ENCODE assay signal across 8 mouse cellular contexts in genomic region chr7:126285293-126286211, GRCm38 (mm10). TPM values are rescaled to one million over a fixed set of nuclear protein-coding genes. Genes with fewer than 3 reads are reported as not detected.
DNase-seq lines count a peak whose midpoint lies in the region; ATAC-seq and TF ChIP-seq lines count a peak whose summit lies in the region.

No protein-coding gene starts in this region.

- H3K27me3 ChIP-seq in stomach, embryonic 16.5 days (ENCODE audit: control insufficient read depth, insufficient read depth, low read length), result no peaks in the 10 kb centered on the region

- peaks cover 43% of the 10 kb centered on the region for H3K4me1 ChIP-seq in bone marrow macrophage, adult 2 months (ENCODE audit: control insufficient read depth, insufficient read depth, low read length)
- peaks cover 17% of the 10 kb centered on the region for H3K4me1 ChIP-seq in stomach, embryonic 16.5 days (ENCODE audit: control insufficient read depth, insufficient read depth, low read length)

- peak overlapping the region; percentile 71 for H3K27ac ChIP-seq in bone marrow macrophage, adult 2 months (ENCODE audit: insufficient read depth, low read depth, low read length)
- peak overlapping the region; percentile 51 for H3K27ac ChIP-seq in macrophage
- H3K27ac ChIP-seq in stomach, embryonic 16.5 days (ENCODE audit: low read length), result peak overlapping the region; percentile 19; the same call in 1 of the 2 replicates

- no peak overlapping the region for H3K9ac ChIP-seq in stomach, embryonic 16.5 days (ENCODE audit: low read length)

- no peak for TF ChIP-seq CTCF in bone marrow macrophage, adult 2 months (IDR thresholded peaks at IDR 0.05; ENCODE audit: low read depth, low read length)

- H3K4me2 ChIP-seq in stomach, embryonic 16.5 days (ENCODE audit: low read depth, low read length), result no peak overlapping the region

- no peaks in the 10 kb centered on the region for H3K36me3 ChIP-seq in macrophage (ENCODE audit: inconsistent target)
- no peaks in the 10 kb centered on the region for H3K36me3 ChIP-seq in stomach, embryonic 16.5 days (ENCODE audit: control insufficient read depth, insufficient read depth, low read length)

- 35% methylated on average over 12 of the region's 12 CpGs for WGBS in large intestine, adult 2 months
- 39% methylated on average over 12 of the region's 12 CpGs for WGBS in macrophage (ENCODE audit: missing documents)
- WGBS in stomach, embryonic 16.5 days, result 67% methylated on average over 12 of the region's 12 CpGs

- peak; percentile 45 for DNase-seq in ovary, postnatal 36 days (ENCODE audit: low spot score)
- no peak for DNase-seq in ovary, postnatal 14 days (ENCODE audit: low spot score)
- DNase-seq in large intestine, adult 2 months (ENCODE audit: low read depth, low spot score), result peak; percentile 83
- DNase-seq in embryo, embryonic 9.5 days (ENCODE audit: extremely low spot score), result no peak

- ATAC-seq in granulocyte monocyte progenitor cell, adult 5-6 weeks (replicated peaks; ENCODE audit: poor library complexity, severe bottlenecking), result peak; percentile 60
- ATAC-seq in stomach, embryonic 16.5 days (ENCODE audit: insufficient read depth, low FRiP score), result no peak

- no peaks in the 10 kb centered on the region for H3K9me3 ChIP-seq in stomach, embryonic 16.5 days (replicated peaks; ENCODE audit: control insufficient read depth, low read length)

- H3K79me2 ChIP-seq in macrophage (ENCODE audit: inconsistent target), result no peaks in the 10 kb centered on the region

- TF ChIP-seq POLR2A in bone marrow macrophage, adult 2 months (IDR thresholded peaks at IDR 0.05; ENCODE audit: borderline replicate concordance, low read depth, low read length), result no peak

- H3K4me3 ChIP-seq in bone marrow macrophage, adult 2 months (ENCODE audit: insufficient read depth, low read length), result peak overlapping the region; percentile 30
- H3K4me3 ChIP-seq in macrophage (ENCODE audit: inconsistent target), result no peak overlapping the region
- no peak overlapping the region for H3K4me3 ChIP-seq in stomach, embryonic 16.5 days (replicated peaks; ENCODE audit: low read length)

RNA-seq across cellular contexts. Expression of gene Sbk1, which starts 13.1 kb away (rescaled TPM):
- polyA plus RNA-seq in bone marrow macrophage, adult 2 months (2012; ENCODE audit: insufficient read depth, insufficient read length, missing spikeins), result 4.8 and 6.3 TPM in 2 replicates
- total RNA-seq in granulocyte monocyte progenitor cell, adult 5-6 weeks (2014; fragmentation: Nextera tagmentation), result 1.2 and 1.3 TPM in 2 replicates
- 0.69 and 1.2 TPM in 2 replicates for total RNA-seq in granulocyte monocyte progenitor cell, adult 5-6 weeks (2017)
- 12.2 and 12.5 TPM in 2 replicates for polyA plus RNA-seq in large intestine, adult 2 months (2012; rRNA removed)
- total RNA-seq in macrophage (2018; cell fraction: chromatin; rRNA removed), result 1 to 10 TPM in 6 of 26 experiments, under 1 TPM in 8, not detected in 12; 0.15 to 2.2 (median 0.70) TPM
- total RNA-seq in macrophage (2018; cell fraction: cytosol; rRNA removed), result 1 to 10 TPM in 20 of 26 experiments, under 1 TPM in 6; 0.50 to 3.4 (median 1.3) TPM
- total RNA-seq in macrophage (2018; cell fraction: nucleus; rRNA removed), result 1 to 10 TPM in 12 of 26 experiments, under 1 TPM in 14; 0.29 to 3.8 (median 0.92) TPM
- polyA plus RNA-seq in macrophage (2018), result 1.9 to 3.7 TPM (median 2.3 TPM) in 3 replicates
- polyA plus RNA-seq in stomach, embryonic 16.5 days (2015; fragmentation: Nextera tagmentation; extraction: Ambion mirVana), result 8.1 and 9.7 TPM in 2 replicates

Comparison
In these comparisons a context has a peak if more than half of its experiments do, and no peak if none do; other contexts are left out.
1. DNase-seq: peak in ovary, postnatal 36 days (single experiment) and large intestine, adult 2 months (single experiment); none in ovary, postnatal 14 days (single experiment) and embryo, embryonic 9.5 days (single experiment).
2. H3K27ac ChIP-seq: peak in every context shown above with its lines; median percentile 71 in bone marrow macrophage, adult 2 months; 51 in macrophage; 19 in stomach, embryonic 16.5 days.